In genomic region chr12:118068785-118069184, GRCm38 (mm10) we compare ENCODE assay signal across 19 mouse cellular contexts.
DNase-seq lines count a peak whose midpoint lies in the region; ATAC-seq lines count a peak whose summit lies in the region.
"Had no signal": no experiment of that assay in that cellular context is flagged by ENCODE, and none has a peak within 500 bp of the region (broad histone marks: within the 10 kb centered on the region; RNA-seq: fewer than 3 reads in every experiment).

No protein-coding gene starts in this region.

- no peak overlapping the region for H3K4me2 ChIP-seq in midbrain, embryonic 13.5 days (replicated peaks)
- H3K4me2 ChIP-seq in midbrain, embryonic 11.5 days: no peak overlapping the region
- H3K4me2 ChIP-seq: embryonic facial prominence, embryonic 12.5 days; forebrain, embryonic 13.5 days; forebrain, embryonic 15.5 days had no signal

- no peak overlapping the region for H3K27ac ChIP-seq in midbrain, embryonic 13.5 days
- H3K27ac ChIP-seq in midbrain, embryonic 11.5 days (ENCODE audit: low read depth, low read length): no peak overlapping the region
- H3K27ac ChIP-seq: embryonic facial prominence, embryonic 10.5 days; embryonic facial prominence, embryonic 12.5 days; forebrain, embryonic 13.5 days; forebrain, embryonic 15.5 days had no signal

- no peaks in the 10 kb centered on the region for H3K27me3 ChIP-seq in midbrain, embryonic 13.5 days
- no peaks in the 10 kb centered on the region for H3K27me3 ChIP-seq in midbrain, embryonic 11.5 days (ENCODE audit: control insufficient read depth, insufficient read depth, low read length)
- H3K27me3 ChIP-seq: embryonic facial prominence, embryonic 12.5 days; forebrain, embryonic 13.5 days; forebrain, embryonic 15.5 days had no signal

- H3K9me3 ChIP-seq in midbrain, embryonic 13.5 days: no peaks in the 10 kb centered on the region
- H3K9me3 ChIP-seq in midbrain, embryonic 11.5 days (ENCODE audit: control insufficient read depth, low read length): no peaks in the 10 kb centered on the region
- H3K9me3 ChIP-seq: embryonic facial prominence, embryonic 10.5 days; embryonic facial prominence, embryonic 12.5 days; forebrain, embryonic 13.5 days; forebrain, embryonic 15.5 days had no signal

- H3K4me3 ChIP-seq in midbrain, embryonic 13.5 days (replicated peaks): no peak overlapping the region
- H3K4me3 ChIP-seq in midbrain, embryonic 11.5 days (ENCODE audit: low read depth, low read length): no peak overlapping the region
- H3K4me3 ChIP-seq: embryonic facial prominence, embryonic 10.5 days; embryonic facial prominence, embryonic 12.5 days; forebrain, embryonic 13.5 days; forebrain, embryonic 15.5 days had no signal

- no peaks in the 10 kb centered on the region for H3K36me3 ChIP-seq in midbrain, embryonic 13.5 days
- no peaks in the 10 kb centered on the region for H3K36me3 ChIP-seq in midbrain, embryonic 11.5 days (ENCODE audit: control insufficient read depth, insufficient read depth, low read length)
- H3K36me3 ChIP-seq: embryonic facial prominence, embryonic 10.5 days; embryonic facial prominence, embryonic 12.5 days; forebrain, embryonic 15.5 days had no signal

- WGBS in midbrain, embryonic 13.5 days: 81% methylated on average over 4 of the region's 4 CpGs
- WGBS in midbrain, embryonic 11.5 days: 75% methylated on average over 4 of the region's 4 CpGs

- no peak overlapping the region for H3K9ac ChIP-seq in midbrain, embryonic 13.5 days (replicated peaks)
- no peak overlapping the region for H3K9ac ChIP-seq in midbrain, embryonic 11.5 days (ENCODE audit: low read length)
- H3K9ac ChIP-seq: embryonic facial prominence, embryonic 12.5 days; forebrain, embryonic 13.5 days; forebrain, embryonic 15.5 days; forebrain, postnatal 0 days had no signal

- H3K4me1 ChIP-seq in midbrain, embryonic 13.5 days (replicated peaks): no peaks in the 10 kb centered on the region; the same call in 1 of the 2 replicates
- no peaks in the 10 kb centered on the region for H3K4me1 ChIP-seq in midbrain, embryonic 11.5 days (ENCODE audit: control insufficient read depth, insufficient read depth, low read length)
- H3K4me1 ChIP-seq: embryonic facial prominence, embryonic 10.5 days; embryonic facial prominence, embryonic 12.5 days; forebrain, embryonic 13.5 days; forebrain, embryonic 15.5 days had no signal

- DNase-seq in layer of hippocampus, adult 11-12 months (ENCODE audit: low spot score): peak; percentile 7
- DNase-seq in layer of hippocampus, postnatal 36 days: no peak
- no peak for DNase-seq in midbrain, embryonic 11.5 days (ENCODE audit: low spot score, missing footprints)
- DNase-seq: adrenal gland, adult 2 months; adrenal gland, postnatal 10 days; adrenal gland, postnatal 25 days; cerebellum, adult 11 months; cerebellum, adult 18-20 months; cerebellum, adult 9-10 months; cerebellum, postnatal 14 days; cerebellum, postnatal 36 days; forebrain, postnatal 0 days had no signal

- peak; percentile 71 for ATAC-seq in common myeloid progenitor, adult 5-6 weeks (replicated peaks; ENCODE audit: low read depth, poor library complexity, severe bottlenecking)
- peak; percentile 58 to 66 for ATAC-seq in hematopoietic stem cell, adult 5-6 weeks (replicated peaks in 1 of 2; ENCODE audit: insufficient read depth in 1 of 2, low FRiP score in 2 of 2, low TSS enrichment in 1 of 2, low read depth in 1 of 2, poor library complexity in 2 of 2, severe bottlenecking in 2 of 2)
- no peak for ATAC-seq in midbrain, embryonic 13.5 days
- ATAC-seq in midbrain, embryonic 11.5 days (ENCODE audit: low FRiP score): no peak
- ATAC-seq: forebrain, embryonic 13.5 days; forebrain, embryonic 15.5 days; forebrain, postnatal 0 days had no signal

Comparison
In these comparisons a context has a peak if more than half of its experiments do, and no peak if none do; other contexts are left out.
1. ATAC-seq: peak in common myeloid progenitor, adult 5-6 weeks (single experiment) and hematopoietic stem cell, adult 5-6 weeks (2 of 2); none in midbrain, embryonic 13.5 days (single experiment) and midbrain, embryonic 11.5 days (single experiment).